Mouse (Mus musculus) hindbrain, embryonic 10.5 days (tissue): Measurements from ENCODE around the gene Doc2a. TPM values are rescaled to one million over a fixed set of nuclear protein-coding genes. Genes with fewer than 3 reads are reported as not detected.

Experiments
- DNase-seq: peaks from one replicate; pipeline ENCODE4 v3.0.0-alpha.2; 2017; ENCODE audit warnings: low spot score
- H3K27ac ChIP-seq: fragments of 300-500 bp; sonication (generic); 2 replicates; pipeline ENCODE4 v1.5.1; 2016; ENCODE audit warnings: mild to moderate bottlenecking, moderate library complexity
- H3K27me3 ChIP-seq: fragments of 300-500 bp; sonication (generic); 2 replicates; pipeline ENCODE4 v1.6.1; 2016; ENCODE audit warnings: mild to moderate bottlenecking; ENCODE audit not compliant: poor library complexity, insufficient read depth, severe bottlenecking
- H3K36me3 ChIP-seq: fragments of 300-500 bp; sonication (generic); 2 replicates; pipeline ENCODE4 v1.6.1; 2016; ENCODE audit warnings: mild to moderate bottlenecking, moderate library complexity
- H3K4me1 ChIP-seq: fragments of 300-500 bp; sonication (generic); replicated peaks from 2 replicates; pipeline ENCODE4 v1.6.1; 2016; ENCODE audit warnings: mild to moderate bottlenecking
- H3K4me3 ChIP-seq: fragments of 300-500 bp; sonication (generic); 2 replicates; pipeline ENCODE4 v1.5.1; 2016; ENCODE audit warnings: mild to moderate bottlenecking, moderate library complexity
- H3K9me3 ChIP-seq: fragments of 300-500 bp; sonication (generic); 2 replicates; pipeline ENCODE4 v1.6.1; 2016; ENCODE audit warnings: mild to moderate bottlenecking, moderate library complexity
- WGBS: fragments of 180-500 bp; shearing (Covaris S2); methylation state at CpG from one replicate; pipeline ENCODE4 v1.1.7; 2016; 5-methylcytosine and 5-hydroxymethylcytosine counted together
- polyA plus RNA-seq: library from polyadenylated mRNA; unstranded; fragments of >200 nt; fragmentation: Nextera tagmentation; extraction: Ambion mirVana; gene quantifications from 2 replicates; pipeline ENCODE4 v1.2.1, GENCODE M21; 2016

Doc2a gene
- polyA plus RNA-seq, 1 experiment from 2014 or later: 4.9 TPM

DNA sequence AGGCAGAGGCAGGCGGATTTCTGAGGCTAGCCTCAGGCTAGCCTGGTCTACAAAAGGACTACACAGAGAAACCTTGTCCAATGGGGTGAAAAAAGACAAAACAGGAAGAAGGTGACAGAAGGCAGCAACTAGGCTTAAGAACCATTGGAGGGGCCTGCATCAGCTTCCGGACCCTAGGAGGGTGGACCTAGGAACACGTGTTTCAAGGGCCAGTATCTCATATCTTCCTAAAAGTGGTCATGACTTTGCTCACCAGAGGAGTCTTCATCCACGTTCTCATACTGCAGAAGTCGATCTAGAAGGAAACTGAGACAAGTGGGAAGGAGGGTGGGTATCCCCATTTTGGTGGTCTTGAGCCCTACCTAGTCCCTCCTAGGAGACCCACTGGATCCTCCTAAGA, 13.8 kb downstream of the Doc2a start:
- Histone ChIP-seq H3K27me3 (no peaks in the 10 kb centered on the region), H3K27ac (peak overlapping the region; percentile 95), H3K36me3 (peaks cover 77% of the 10 kb centered on the region), H3K4me3 (peak overlapping the region; percentile 68), H3K9me3 (no peaks in the 10 kb centered on the region), H3K4me1 (peaks cover 39% of the 10 kb centered on the region)
- WGBS: 77% methylated on average over 5 of the region's 5 CpGs
- DNase-seq: no peak

DNA sequence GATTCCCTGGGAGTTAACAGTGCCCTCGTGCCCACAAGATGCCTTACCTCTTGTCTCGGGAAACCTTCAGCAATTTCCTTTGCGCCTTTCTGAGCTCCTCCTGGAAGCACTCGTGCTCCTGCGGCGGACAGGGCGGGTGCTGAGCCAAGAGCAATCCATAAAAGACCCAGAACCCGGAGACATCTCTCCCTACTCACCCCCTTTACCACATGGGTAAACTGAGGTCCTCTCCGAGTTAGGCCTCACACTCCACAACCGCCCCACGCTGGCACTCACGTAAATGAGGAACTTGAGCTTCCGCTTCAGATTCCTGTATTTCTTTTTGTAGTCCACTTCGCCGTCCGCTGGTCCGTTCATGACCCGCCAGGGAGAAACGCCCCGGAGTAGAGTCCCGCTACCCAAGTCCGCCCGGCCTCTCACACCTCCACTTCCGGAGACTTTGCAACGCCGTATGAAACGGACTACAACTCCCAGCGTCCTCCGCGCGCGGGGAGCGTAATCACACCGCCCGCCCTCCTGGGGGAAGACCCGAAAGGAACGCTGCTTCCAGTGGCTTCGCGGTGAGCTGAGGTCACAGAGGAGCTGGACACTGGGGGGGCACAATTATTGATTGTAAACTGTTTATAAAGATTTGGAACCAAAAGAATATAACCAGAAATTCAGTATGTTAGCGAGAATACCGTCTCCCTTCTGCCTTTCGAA, 14.4 kb downstream of the Doc2a start, which contains the start of gene Hirip3:
Gene Hirip3 (plus strand): TSS at position 544 of the 702 bp plus-strand sequence.
- DNase-seq: peak; percentile 94
- Histone ChIP-seq H3K4me3 (peak within 1 kb of the TSS; percentile 68), H3K36me3 (peaks cover 77% of the 10 kb centered on the region), H3K27ac (peak within 1 kb of the TSS; percentile 95), H3K4me1 (peaks cover 39% of the 10 kb centered on the region), H3K9me3 (no peaks in the 10 kb centered on the region), H3K27me3 (no peaks in the 10 kb centered on the region)
- WGBS: 3% methylated on average over 42 of the region's 42 CpGs

DNA sequence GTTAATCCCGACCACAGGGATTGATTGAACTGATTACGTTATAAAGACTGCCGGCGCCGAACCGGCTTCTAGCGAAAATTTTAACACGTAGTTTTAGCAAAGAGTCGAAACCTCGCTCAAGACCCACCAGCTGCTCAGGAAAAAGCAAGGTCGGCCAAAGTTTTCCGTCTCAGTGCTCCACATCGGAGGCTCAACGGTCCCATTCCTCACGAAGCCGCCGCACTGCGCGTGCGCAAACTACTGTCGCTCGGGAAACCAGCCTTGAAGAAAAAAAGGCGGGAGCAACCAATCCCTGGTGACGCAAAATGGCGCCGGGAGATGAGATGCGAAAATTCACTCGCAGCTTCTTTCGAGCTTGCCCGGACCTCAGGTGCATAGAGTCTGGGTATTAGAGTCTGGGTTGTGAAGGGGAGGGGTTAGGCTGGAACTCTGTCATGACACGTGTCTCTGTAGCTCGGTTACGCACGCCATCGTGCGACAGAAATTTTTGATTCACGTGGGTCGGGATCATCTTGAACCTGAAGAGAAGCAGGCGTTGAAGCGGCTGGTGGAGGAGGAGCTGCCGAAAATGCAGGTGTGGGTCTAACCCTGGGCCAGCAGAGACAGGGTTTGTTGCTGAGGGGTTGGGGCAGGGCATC, 15.1 kb downstream of the Doc2a start, which contains the start of gene Ino80e:
Gene Ino80e (minus strand): TSS at position 231 of the 638 bp plus-strand sequence.
- under 1% methylated on average over 41 of the region's 41 CpGs for WGBS
- no peaks in the 10 kb centered on the region for H3K27me3 ChIP-seq
- peak within 1 kb of the TSS; percentile 68 for H3K4me3 ChIP-seq
- DNase-seq: peak; percentile 95
- H3K9me3 ChIP-seq: no peaks in the 10 kb centered on the region
- peaks cover 77% of the 10 kb centered on the region for H3K36me3 ChIP-seq
- peaks cover 39% of the 10 kb centered on the region for H3K4me1 ChIP-seq
- H3K27ac ChIP-seq: peak within 1 kb of the TSS; percentile 95

DNA sequence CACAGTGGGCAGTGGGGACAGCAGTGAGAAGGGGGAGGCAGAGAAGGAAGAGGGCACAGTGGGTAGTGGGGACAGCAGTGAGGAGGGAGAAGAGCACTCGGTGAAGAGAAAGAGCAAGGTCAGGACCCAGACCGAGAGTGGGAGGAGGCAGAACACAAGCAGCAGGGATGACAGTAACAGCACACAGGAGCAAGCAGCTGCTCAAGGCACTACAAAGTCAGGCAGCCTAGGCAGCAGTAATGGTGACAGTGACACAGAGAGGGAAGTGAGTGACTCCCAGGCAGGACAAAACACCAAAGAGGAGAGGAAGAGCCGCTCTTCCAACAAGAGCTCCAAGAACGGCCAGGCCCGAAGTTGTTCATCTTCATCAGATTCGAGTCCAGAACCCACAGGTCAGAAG, 16.6 kb downstream of the Doc2a start:
- Histone ChIP-seq H3K4me1 (peaks cover 36% of the 10 kb centered on the region), H3K9me3 (no peaks in the 10 kb centered on the region), H3K36me3 (peaks cover 77% of the 10 kb centered on the region), H3K4me3 (peak overlapping the region; percentile 68), H3K27ac (peak overlapping the region; percentile 95), H3K27me3 (no peaks in the 10 kb centered on the region)
- WGBS: 62% methylated on average over 6 of the region's 6 CpGs
- no peak for DNase-seq

DNA sequence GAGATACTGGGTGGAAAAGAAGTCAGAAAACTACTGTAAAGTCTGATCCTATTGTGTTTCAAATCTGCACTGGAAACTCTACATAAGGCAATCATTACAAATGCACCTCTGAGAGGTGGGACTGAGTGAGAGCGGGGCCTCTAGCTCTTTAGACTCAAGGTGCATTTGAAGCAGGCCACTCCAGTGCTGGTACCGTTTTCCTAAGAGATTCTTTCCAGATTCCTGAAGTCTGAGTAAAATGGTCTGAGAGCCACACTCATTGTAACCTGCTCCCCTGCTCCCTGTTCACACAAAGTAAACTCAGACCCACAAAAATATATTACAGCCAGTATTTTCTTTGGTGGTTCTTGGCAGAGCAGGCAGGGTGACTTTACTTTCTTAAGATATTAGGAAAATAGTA, 20.3 kb downstream of the Doc2a start:
- no peaks in the 10 kb centered on the region for H3K9me3 ChIP-seq
- H3K36me3 ChIP-seq: peaks cover 94% of the 10 kb centered on the region
- 91% methylated on average over 2 of the region's 2 CpGs for WGBS
- no peak overlapping the region for H3K27ac ChIP-seq
- H3K4me3 ChIP-seq: no peak overlapping the region
- H3K4me1 ChIP-seq: peaks cover 23% of the 10 kb centered on the region
- H3K27me3 ChIP-seq: no peaks in the 10 kb centered on the region
- no peak for DNase-seq

DNA sequence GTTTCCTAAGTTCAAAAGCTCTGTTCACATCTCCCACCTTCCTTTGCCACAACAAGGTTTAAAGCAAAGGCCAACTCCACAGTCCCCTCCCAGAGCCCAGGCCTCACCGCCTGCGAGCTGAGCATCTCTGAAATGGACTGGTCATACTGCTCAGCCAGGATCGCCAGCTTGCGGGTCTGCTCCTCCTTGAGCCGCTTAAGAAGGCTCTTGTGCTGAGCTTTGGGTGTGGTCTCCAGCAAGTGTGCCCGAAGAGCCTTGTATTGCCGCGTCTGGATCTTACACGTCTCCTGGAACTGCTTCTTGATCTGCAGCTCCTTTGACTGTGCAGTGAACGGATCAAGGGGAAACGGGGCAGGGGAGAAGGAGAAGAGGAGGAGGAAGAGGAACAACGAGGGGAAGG, 20.8 kb downstream of the Doc2a start:
- H3K36me3 ChIP-seq: peaks cover 99% of the 10 kb centered on the region
- peaks cover 18% of the 10 kb centered on the region for H3K4me1 ChIP-seq
- H3K9me3 ChIP-seq: no peaks in the 10 kb centered on the region
- DNase-seq: no peak
- H3K27me3 ChIP-seq: no peaks in the 10 kb centered on the region
- WGBS: 89% methylated on average over 12 of the region's 12 CpGs
- no peak overlapping the region for H3K4me3 ChIP-seq
- H3K27ac ChIP-seq: no peak overlapping the region

DNA sequence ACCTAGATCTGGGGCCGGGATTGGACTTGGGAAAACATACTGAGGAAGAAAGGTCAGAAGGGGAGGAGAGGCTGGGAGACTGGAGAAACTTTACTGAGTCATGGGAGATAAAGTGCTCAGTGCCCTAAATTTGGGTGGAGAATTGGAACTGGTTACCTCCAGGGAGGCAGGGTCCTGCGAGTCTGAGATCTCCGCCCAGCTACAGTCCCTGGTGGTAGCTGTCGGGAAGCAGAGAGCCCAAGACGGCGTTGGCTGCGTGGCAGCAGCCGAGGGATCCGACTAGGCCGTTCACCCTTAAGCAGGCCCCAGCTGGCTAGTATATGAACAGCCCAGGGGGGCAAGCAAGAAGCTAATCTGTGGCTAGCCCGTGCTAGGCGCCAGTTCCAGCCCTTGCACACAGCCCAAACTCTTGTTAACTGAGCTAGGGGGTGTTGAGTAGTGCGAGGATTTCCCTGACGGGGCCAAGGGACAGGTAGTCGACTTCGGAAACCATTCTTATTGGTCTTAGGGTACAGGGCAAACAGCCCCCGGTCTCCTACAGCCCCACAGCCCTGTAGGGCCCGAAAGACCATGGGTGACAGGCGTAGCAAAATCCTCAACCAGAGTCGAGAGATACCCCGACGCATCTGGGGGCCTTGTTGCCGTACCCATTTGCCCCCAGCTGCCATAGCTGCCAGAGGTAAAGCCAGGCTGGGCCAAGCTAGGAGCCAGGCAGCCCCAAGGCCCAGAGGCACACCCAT, 22.7 kb downstream of the Doc2a start:
- Histone ChIP-seq H3K36me3 (peaks cover 100% of the 10 kb centered on the region), H3K27me3 (no peaks in the 10 kb centered on the region), H3K4me1 (no peaks in the 10 kb centered on the region), H3K4me3 (no peak overlapping the region; the same call in 1 of the 2 replicates), H3K27ac (no peak overlapping the region), H3K9me3 (no peaks in the 10 kb centered on the region)
- DNase-seq: no peak
- WGBS: 93% methylated on average over 23 of the region's 23 CpGs

DNA sequence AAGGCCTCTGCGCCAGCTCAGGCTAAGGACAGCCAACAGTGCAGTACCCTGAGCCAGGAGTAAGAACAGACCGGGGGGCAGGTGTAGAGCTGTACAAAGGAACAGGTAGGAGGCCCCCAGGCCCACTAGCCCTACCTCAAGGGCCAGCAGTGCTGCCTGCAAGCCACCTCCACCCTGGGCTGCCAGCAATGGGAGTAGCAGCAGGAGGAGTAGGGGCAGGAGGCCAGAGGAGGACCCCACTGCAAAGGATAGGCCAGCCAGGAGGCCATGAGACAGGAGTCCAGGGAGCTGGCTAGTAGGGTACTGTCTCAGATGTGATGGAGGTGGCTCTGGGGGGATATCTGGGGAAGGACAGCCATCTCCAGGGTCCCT, 23.3 kb downstream of the Doc2a start:
- H3K27me3 ChIP-seq: no peaks in the 10 kb centered on the region
- DNase-seq: no peak
- no peaks in the 10 kb centered on the region for H3K4me1 ChIP-seq
- H3K9me3 ChIP-seq: no peaks in the 10 kb centered on the region
- peaks cover 100% of the 10 kb centered on the region for H3K36me3 ChIP-seq
- H3K4me3 ChIP-seq: no peak overlapping the region
- 98% methylated on average over 2 of the region's 2 CpGs for WGBS
- no peak overlapping the region for H3K27ac ChIP-seq

DNA sequence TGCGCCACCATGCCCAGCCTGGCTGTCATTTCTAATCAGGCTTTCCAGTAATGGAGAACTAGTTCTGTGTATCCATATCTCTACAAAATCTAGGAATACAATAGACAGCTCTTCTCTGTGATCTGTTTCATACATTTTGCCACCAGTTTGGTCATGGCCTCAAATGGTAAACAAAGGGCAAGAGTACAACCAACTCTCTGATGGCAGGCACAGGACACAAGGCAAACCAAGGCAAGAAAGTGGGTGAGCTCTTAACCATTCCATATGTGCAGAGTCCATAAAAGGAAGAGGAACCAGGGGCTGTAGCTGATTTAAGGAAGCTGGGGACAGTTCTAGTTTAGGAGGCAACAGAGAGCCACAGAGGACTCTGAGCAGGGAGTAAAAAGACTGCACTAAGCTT, 30.0 kb downstream of the Doc2a start:
- H3K36me3 ChIP-seq: peaks cover 94% of the 10 kb centered on the region
- peaks cover 18% of the 10 kb centered on the region for H3K4me1 ChIP-seq
- 98% methylated on average over 1 of the region's 1 CpGs for WGBS
- no peaks in the 10 kb centered on the region for H3K9me3 ChIP-seq
- no peaks in the 10 kb centered on the region for H3K27me3 ChIP-seq
- no peak overlapping the region for H3K27ac ChIP-seq
- DNase-seq: no peak
- H3K4me3 ChIP-seq: no peak overlapping the region

DNA sequence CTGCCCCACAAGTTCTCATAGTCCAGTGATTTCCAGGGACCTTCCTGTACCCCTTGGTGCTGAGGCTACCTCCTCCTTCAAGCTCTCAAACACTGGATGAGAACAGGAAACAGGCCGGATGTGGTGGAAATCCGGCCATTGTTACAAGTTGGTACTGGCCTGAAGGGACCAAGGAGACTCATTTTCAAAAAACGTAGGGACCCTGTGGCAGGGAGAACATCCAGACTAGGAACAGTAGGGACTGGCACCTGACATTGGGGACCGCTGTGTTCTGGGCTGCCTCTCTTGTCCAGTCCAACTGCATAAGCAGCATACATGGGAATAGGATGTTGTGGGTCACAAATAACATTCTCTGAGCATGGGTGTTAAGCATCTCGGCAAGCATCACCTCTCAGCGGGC, 33.8 kb downstream of the Doc2a start:
- 88% methylated on average over 6 of the region's 6 CpGs for WGBS
- Histone ChIP-seq H3K4me1 (peaks cover 44% of the 10 kb centered on the region), H3K36me3 (peaks cover 62% of the 10 kb centered on the region), H3K9me3 (no peaks in the 10 kb centered on the region), H3K27ac (no peak overlapping the region), H3K27me3 (no peaks in the 10 kb centered on the region), H3K4me3 (peak overlapping the region; percentile 79)
- DNase-seq: no peak

DNA sequence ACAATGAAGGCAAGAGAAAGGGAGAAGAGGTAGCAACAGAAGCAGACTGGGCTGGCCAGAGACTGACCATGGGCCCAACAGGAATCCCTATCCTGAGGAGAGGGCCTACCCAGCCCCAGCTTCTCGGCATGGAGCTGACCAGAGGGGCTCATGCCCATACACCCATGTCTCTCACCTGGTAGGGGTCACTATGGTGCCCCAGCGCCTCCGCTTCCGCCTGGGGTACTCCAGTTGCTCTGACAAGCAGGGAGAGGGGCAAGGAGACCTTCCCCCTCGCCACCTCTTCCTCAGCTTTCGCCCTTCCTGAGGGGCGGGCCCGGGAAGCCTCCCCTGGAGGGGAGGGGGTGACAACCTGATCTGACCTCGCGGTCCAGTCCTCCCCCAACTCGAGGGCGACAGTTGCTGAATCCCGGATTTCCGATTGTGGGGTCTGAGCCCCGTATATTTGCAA, 36.5 kb downstream of the Doc2a start:
- Histone ChIP-seq H3K9me3 (no peaks in the 10 kb centered on the region), H3K27me3 (no peaks in the 10 kb centered on the region), H3K27ac (peak overlapping the region; percentile 94), H3K4me3 (peak overlapping the region; percentile 79), H3K36me3 (peaks cover 44% of the 10 kb centered on the region), H3K4me1 (peaks cover 46% of the 10 kb centered on the region)
- WGBS: under 1% methylated on average over 15 of the region's 15 CpGs
- DNase-seq: peak; percentile 40

DNA sequence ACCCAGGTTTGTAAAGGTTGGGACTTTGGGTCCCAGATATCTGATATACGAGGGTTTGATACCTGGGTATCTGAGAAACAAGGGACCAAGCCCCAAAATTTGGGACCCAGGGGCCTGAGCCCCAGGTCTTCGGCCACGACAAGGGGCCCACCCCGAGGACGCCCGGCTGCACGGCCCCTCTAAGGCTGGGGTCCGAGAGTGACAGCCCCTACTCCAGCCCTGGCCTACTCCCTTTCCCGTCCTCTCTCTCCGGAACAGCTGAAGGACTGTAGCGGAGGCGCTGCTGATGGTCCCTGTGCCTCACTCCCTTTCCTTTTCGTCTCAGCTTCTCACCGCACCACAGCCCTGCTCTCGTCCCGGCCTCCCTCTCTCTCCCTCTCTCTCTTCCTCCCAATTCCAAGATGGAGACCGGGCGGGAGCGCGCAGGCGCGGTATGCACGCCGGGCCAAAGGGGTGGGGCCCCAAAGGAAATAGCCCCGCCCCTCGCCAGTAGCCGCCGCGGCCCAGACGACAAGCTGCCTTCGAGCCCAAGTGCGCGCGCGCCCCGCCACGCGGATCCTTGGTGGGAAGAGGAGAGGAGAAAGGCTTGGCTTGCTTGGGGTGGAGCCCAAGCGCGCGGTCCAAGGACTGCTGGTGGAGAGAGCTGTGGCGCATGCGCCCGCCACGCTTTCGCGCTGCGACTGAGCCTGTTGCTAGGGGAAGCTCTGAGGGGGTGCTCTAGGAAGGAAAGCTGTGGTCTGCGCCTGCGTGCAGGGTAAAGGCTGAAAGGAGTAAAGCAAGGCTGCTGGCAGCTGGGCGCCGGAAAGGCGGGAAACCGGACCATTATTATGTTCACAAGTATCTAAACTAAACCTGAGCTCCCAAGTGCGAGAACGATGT, 37.3 kb downstream of the Doc2a start, which contains the start of gene Taok2:
Gene Taok2 (minus strand): TSS at position 418 of the 879 bp plus-strand sequence.
- Histone ChIP-seq H3K27ac (peak within 1 kb of the TSS; percentile 94), H3K4me1 (peaks cover 51% of the 10 kb centered on the region), H3K9me3 (no peaks in the 10 kb centered on the region), H3K27me3 (no peaks in the 10 kb centered on the region), H3K4me3 (peak within 1 kb of the TSS; percentile 79), H3K36me3 (peaks cover 42% of the 10 kb centered on the region)
- peak; percentile 99 for DNase-seq
- under 1% methylated on average over 56 of the region's 56 CpGs for WGBS
